Mouse (Mus musculus) brain, embryonic 14.5 days (tissue): ENCODE results near the gene Primpol.

Source experiments
- CTCF ChIP-seq: fragments of 200-500 bp; IDR thresholded peaks from 2 replicates; pipeline ENCODE4 v1.5.1; 2012; ENCODE audit warnings: inconsistent platforms, mild to moderate bottlenecking, moderate library complexity, borderline replicate concordance; ENCODE audit not compliant: insufficient read depth, insufficient read length; ENCODE audit errors: extremely low read depth
- POLR2A ChIP-seq: fragments of 200-500 bp; IDR thresholded peaks from 2 replicates; pipeline ENCODE4 v1.6.1; 2012; ENCODE audit warnings: mild to moderate bottlenecking, inconsistent platforms, borderline replicate concordance; ENCODE audit not compliant: poor library complexity, insufficient read depth, insufficient read length, severe bottlenecking; ENCODE audit errors: extremely low read depth

- TF ChIP-seq POLR2A (no peak), CTCF (no peak)
Observed at GRCm38 (mm10) chr8:46595593-46595992, 21.4 kb downstream of the Primpol start.
